Comparison of ENCODE assay signal across 8 mouse cellular contexts in the genomic region with DNA sequence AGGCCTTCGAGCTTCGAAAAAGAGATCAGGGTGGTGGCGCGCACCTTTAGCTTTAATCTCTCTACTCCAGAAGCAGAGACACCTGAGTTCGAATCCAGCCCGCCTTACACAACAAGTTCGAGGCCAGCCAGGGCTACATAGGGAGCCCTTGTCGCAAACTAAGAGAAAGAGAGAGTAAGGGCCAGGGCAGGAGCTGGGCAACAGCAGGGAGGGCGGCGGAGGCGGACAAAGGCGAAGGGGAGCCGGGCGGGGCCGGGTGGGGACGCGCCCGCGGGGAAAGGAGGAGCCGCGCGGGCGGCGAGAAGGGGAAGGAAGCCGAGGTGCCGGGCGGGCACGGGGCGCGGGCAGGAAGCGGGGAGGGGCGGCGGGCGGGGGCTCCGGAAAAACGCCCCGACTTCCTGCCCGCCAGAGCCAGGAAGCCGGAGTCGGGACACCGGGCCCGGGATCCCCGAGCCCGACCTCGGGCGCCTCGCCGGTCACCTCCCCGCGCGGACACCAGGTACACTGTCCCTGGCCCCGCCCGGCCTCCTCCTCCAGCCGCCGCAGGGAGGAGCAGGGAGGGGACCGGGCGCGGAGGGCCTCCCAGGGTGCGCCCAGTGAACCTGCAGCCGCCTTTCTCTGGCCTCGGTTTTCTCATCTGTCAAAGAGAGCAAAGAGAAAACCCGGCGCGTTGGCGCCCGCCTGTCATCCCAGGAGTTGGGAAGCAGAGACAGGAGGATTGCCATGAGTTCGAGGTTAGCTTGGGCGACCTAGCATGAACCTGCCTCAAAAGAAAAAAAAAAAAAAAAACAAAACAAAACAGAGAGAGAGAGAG. TPM values are rescaled to one million over a fixed set of nuclear protein-coding genes. Genes with fewer than 3 reads are reported as not detected.
DNase-seq lines count a peak whose midpoint lies in the region; ATAC-seq and TF ChIP-seq lines count a peak whose summit lies in the region.

A gene (plus strand): TSS at position 283 of the 814 bp plus-strand sequence.

- ATAC-seq in embryonic facial prominence, embryonic 13.5 days (ENCODE audit: insufficient number of reproducible peaks, insufficient read depth, low FRiP score, low TSS enrichment, low read depth): no peak
- peak; percentile 50 for ATAC-seq in heart, embryonic 12.5 days (ENCODE audit: insufficient number of reproducible peaks, low FRiP score)
- peak; percentile 27; the same call in 1 of the 2 replicates for ATAC-seq in kidney, embryonic 15.5 days (replicated peaks; ENCODE audit: low FRiP score)
- peak; percentile 59 for ATAC-seq in liver, embryonic 15.5 days (ENCODE audit: insufficient read depth)
- ATAC-seq in neural tube, embryonic 11.5 days (ENCODE audit: insufficient read depth, low FRiP score, low TSS enrichment): no peak

- peak within 1 kb of the TSS; percentile 80 for H3ac ChIP-seq in C2C12 (ENCODE audit: control insufficient read depth, insufficient read length, low read depth)

- peak; percentile 79 for DNase-seq in adrenal gland, postnatal 10 days
- peak; percentile 60 for DNase-seq in neural tube, embryonic 11.5 days (ENCODE audit: low spot score)
- DNase-seq in testis, postnatal 14 days (ENCODE audit: low spot score): peak; percentile 50

- H3K4me1 ChIP-seq in embryonic facial prominence, embryonic 13.5 days: peaks cover 46% of the 10 kb centered on the region
- peaks cover 42% of the 10 kb centered on the region for H3K4me1 ChIP-seq in heart, embryonic 12.5 days (replicated peaks)
- peaks cover 49% of the 10 kb centered on the region for H3K4me1 ChIP-seq in kidney, embryonic 15.5 days
- H3K4me1 ChIP-seq in liver, embryonic 15.5 days (replicated peaks): peaks cover 68% of the 10 kb centered on the region
- H3K4me1 ChIP-seq in neural tube, embryonic 11.5 days (ENCODE audit: control insufficient read depth, insufficient read depth, low read length): no peaks in the 10 kb centered on the region; the same call in 1 of the 2 replicates

- H3K4me3 ChIP-seq in C2C12 (ENCODE audit: insufficient read depth, poor library complexity, severe bottlenecking): peak within 1 kb of the TSS; percentile 60
- peak within 1 kb of the TSS; percentile 81 for H3K4me3 ChIP-seq in embryonic facial prominence, embryonic 13.5 days
- peak within 1 kb of the TSS; percentile 68 for H3K4me3 ChIP-seq in heart, embryonic 12.5 days
- H3K4me3 ChIP-seq in kidney, embryonic 15.5 days (replicated peaks): peak within 1 kb of the TSS; percentile 74
- peak within 1 kb of the TSS; percentile 72 for H3K4me3 ChIP-seq in liver, embryonic 15.5 days (replicated peaks)
- peak within 1 kb of the TSS; percentile 63 for H3K4me3 ChIP-seq in neural tube, embryonic 11.5 days (ENCODE audit: low read depth, low read length)

- no peaks in the 10 kb centered on the region for H3K27me3 ChIP-seq in C2C12 (ENCODE audit: control insufficient read depth, insufficient read depth, insufficient read length)
- no peaks in the 10 kb centered on the region for H3K27me3 ChIP-seq in embryonic facial prominence, embryonic 13.5 days
- H3K27me3 ChIP-seq in heart, embryonic 12.5 days (replicated peaks): no peaks in the 10 kb centered on the region
- no peaks in the 10 kb centered on the region for H3K27me3 ChIP-seq in kidney, embryonic 15.5 days
- no peaks in the 10 kb centered on the region for H3K27me3 ChIP-seq in liver, embryonic 15.5 days
- no peaks in the 10 kb centered on the region for H3K27me3 ChIP-seq in neural tube, embryonic 11.5 days (ENCODE audit: control insufficient read depth, insufficient read depth, low read length)

- H3K79me2 ChIP-seq in C2C12 (ENCODE audit: control insufficient read depth, insufficient read depth): peaks cover 30% of the 10 kb centered on the region

- peaks cover 12% of the 10 kb centered on the region for H3K79me3 ChIP-seq in C2C12 (ENCODE audit: low read depth)

- peaks cover 7% of the 10 kb centered on the region for H3K36me3 ChIP-seq in C2C12 (ENCODE audit: control insufficient read depth, insufficient read depth)
- 0 out of 2 replicates have a peak, but pooled peaks cover 4% of the 10 kb centered on the region for H3K36me3 ChIP-seq in embryonic facial prominence, embryonic 13.5 days
- H3K36me3 ChIP-seq in heart, embryonic 12.5 days: no peaks in the 10 kb centered on the region
- H3K36me3 ChIP-seq in kidney, embryonic 15.5 days: peaks cover 5% of the 10 kb centered on the region; the same call in 1 of the 2 replicates
- H3K36me3 ChIP-seq in liver, embryonic 15.5 days (replicated peaks): peaks cover 6% of the 10 kb centered on the region; the same call in 1 of the 2 replicates
- no peaks in the 10 kb centered on the region for H3K36me3 ChIP-seq in neural tube, embryonic 11.5 days (ENCODE audit: control insufficient read depth, insufficient read depth, low read length)

- H3K9me3 ChIP-seq in embryonic facial prominence, embryonic 13.5 days: no peaks in the 10 kb centered on the region
- no peaks in the 10 kb centered on the region for H3K9me3 ChIP-seq in heart, embryonic 12.5 days (replicated peaks)
- no peaks in the 10 kb centered on the region for H3K9me3 ChIP-seq in kidney, embryonic 15.5 days (replicated peaks)
- no peaks in the 10 kb centered on the region for H3K9me3 ChIP-seq in liver, embryonic 15.5 days (replicated peaks)
- H3K9me3 ChIP-seq in neural tube, embryonic 11.5 days (ENCODE audit: control insufficient read depth, low read length): no peaks in the 10 kb centered on the region

- H3K9ac ChIP-seq in embryonic facial prominence, embryonic 13.5 days: peak within 1 kb of the TSS; percentile 84
- H3K9ac ChIP-seq in heart, embryonic 12.5 days: peak within 1 kb of the TSS; percentile 83
- H3K9ac ChIP-seq in kidney, embryonic 15.5 days: peak within 1 kb of the TSS; percentile 78
- peak within 1 kb of the TSS; percentile 79 for H3K9ac ChIP-seq in liver, embryonic 15.5 days
- peak within 1 kb of the TSS; percentile 75 for H3K9ac ChIP-seq in neural tube, embryonic 11.5 days (ENCODE audit: low read length)

- TF ChIP-seq CTCF in C2C12 (IDR thresholded peaks at IDR 0.05; ENCODE audit: control insufficient read depth, insufficient read depth, insufficient read length): no peak

- peak within 1 kb of the TSS; percentile 87 for H3K27ac ChIP-seq in embryonic facial prominence, embryonic 13.5 days
- H3K27ac ChIP-seq in heart, embryonic 12.5 days (ENCODE audit: poor library complexity, severe bottlenecking): peak within 1 kb of the TSS; percentile 89
- H3K27ac ChIP-seq in kidney, embryonic 15.5 days: peak within 1 kb of the TSS; percentile 90
- H3K27ac ChIP-seq in liver, embryonic 15.5 days (replicated peaks): peak within 1 kb of the TSS; percentile 93
- peak within 1 kb of the TSS; percentile 63 for H3K27ac ChIP-seq in neural tube, embryonic 11.5 days (ENCODE audit: low read depth, low read length)

- H3K4me2 ChIP-seq in embryonic facial prominence, embryonic 13.5 days: peak within 1 kb of the TSS; percentile 76
- H3K4me2 ChIP-seq in heart, embryonic 12.5 days: peak within 1 kb of the TSS; percentile 92
- peak within 1 kb of the TSS; percentile 65 for H3K4me2 ChIP-seq in kidney, embryonic 15.5 days
- peak within 1 kb of the TSS; percentile 93 for H3K4me2 ChIP-seq in liver, embryonic 15.5 days
- H3K4me2 ChIP-seq in neural tube, embryonic 11.5 days (ENCODE audit: low read depth): peak within 1 kb of the TSS; percentile 76

- 6% methylated on average over 48 of the region's 68 CpGs for WGBS in embryonic facial prominence, embryonic 13.5 days
- WGBS in heart, embryonic 12.5 days: 5% methylated on average over 61 of the region's 68 CpGs
- WGBS in kidney, embryonic 15.5 days: 6% methylated on average over 61 of the region's 68 CpGs
- 1% methylated on average over 55 of the region's 68 CpGs for WGBS in liver, embryonic 15.5 days (ENCODE audit: insufficient replicate concordance)
- WGBS in neural tube, embryonic 11.5 days: 8% methylated on average over 50 of the region's 68 CpGs

TF ChIP-seq in C2C12, 6 proteins besides CTCF, POLR2A, EP300 and RAD21:
- TF ChIP-seq FOSL1 (IDR thresholded peaks at IDR 0.05; ENCODE audit: insufficient read depth, low read length, poor library complexity, severe bottlenecking) (no peak), MYOG (IDR thresholded peaks at IDR 0.05; ENCODE audit: control insufficient read depth, extremely low read depth, insufficient read length) (no peak), CEBPB (IDR thresholded peaks at IDR 0.05; ENCODE audit: low read depth) (no peak), MAX (IDR thresholded peaks at IDR 0.05) (no peak), MYOD1 (IDR thresholded peaks at IDR 0.05; ENCODE audit: control insufficient read depth, insufficient read length, low read depth) (no peak), USF1 (IDR thresholded peaks at IDR 0.05; ENCODE audit: low read depth) (no peak)

RNA-seq across cellular contexts. Expression of the gene that starts here (rescaled TPM):
- polyA plus RNA-seq in C2C12 (2012; fragmentation: generic; extraction: Trizol): 84.4 TPM
- 100 to 1,000 TPM in 1 of 2 experiments, 10 to 100 TPM in 1; 93.0 to 137 TPM for total RNA-seq in adrenal gland, postnatal 10 days (2021)
- 115 and 122 TPM in 2 replicates for polyA plus RNA-seq in embryonic facial prominence, embryonic 13.5 days (2015; fragmentation: Nextera tagmentation; extraction: Ambion mirVana)
- 82.7 and 83.0 TPM in 2 replicates for polyA plus RNA-seq in heart, embryonic 12.5 days (2016; fragmentation: Nextera tagmentation; extraction: Ambion mirVana)
- 92.5 and 101 TPM in 2 replicates for polyA plus RNA-seq in kidney, embryonic 15.5 days (2015; fragmentation: Nextera tagmentation; extraction: Ambion mirVana)
- polyA plus RNA-seq in liver, embryonic 15.5 days (2015; fragmentation: Nextera tagmentation; extraction: Ambion mirVana): 41.7 and 46.4 TPM in 2 replicates
- polyA plus RNA-seq in neural tube, embryonic 11.5 days (2014; fragmentation: Nextera tagmentation; extraction: Ambion mirVana): 52.3 and 56.5 TPM in 2 replicates

Comparison
In these comparisons a context has a peak if more than half of its experiments do, and no peak if none do; other contexts are left out.
1. ATAC-seq: peak in heart, embryonic 12.5 days (single experiment), kidney, embryonic 15.5 days (single experiment) and liver, embryonic 15.5 days (single experiment); none in embryonic facial prominence, embryonic 13.5 days (single experiment) and neural tube, embryonic 11.5 days (single experiment).
2. Peak in every context shown above with its lines, with median percentiles within 50 percentile points of each other: H3K4me3 ChIP-seq, DNase-seq, H3K27ac ChIP-seq, H3K4me2 ChIP-seq and H3K9ac ChIP-seq.